Mouse (Mus musculus): ENCODE results near the gene Tnni3.

DNA sequence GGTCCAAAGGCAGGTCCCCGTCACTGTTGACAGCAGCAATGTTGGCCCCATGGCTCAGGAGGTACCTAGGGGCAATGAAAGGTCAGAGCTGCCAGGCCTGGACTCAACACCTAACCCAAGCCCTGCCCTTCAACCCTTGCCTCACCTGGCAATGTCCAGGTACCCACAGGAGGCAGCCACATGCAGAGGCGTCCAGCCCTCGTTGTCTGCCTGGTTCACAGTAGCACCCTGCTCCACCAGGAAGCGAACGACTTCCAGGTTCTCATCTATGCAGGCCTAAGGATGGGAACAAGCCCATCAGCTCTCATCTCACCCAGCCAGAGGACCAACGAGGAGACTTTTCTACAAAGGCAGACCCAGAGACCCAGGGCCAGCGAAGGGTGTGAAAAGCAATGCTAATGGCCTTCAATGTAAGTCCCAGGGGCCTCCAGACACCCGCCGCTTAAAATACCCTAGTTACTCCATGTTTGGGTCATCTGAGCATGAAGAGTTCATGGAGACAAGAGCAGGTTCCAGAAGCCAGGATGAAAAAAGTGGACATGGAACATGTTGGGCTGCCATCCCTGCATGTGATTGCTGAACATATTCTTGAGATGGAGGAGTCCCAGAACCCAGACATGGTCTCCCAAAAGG is 26.6 kb downstream of the Tnni3 start:
- TF ChIP-seq CTCF (IDR thresholded peaks at IDR 0.05; ENCODE audit: borderline replicate concordance, insufficient read depth, low read length) (no peak), POLR2A (IDR thresholded peaks at IDR 0.05; ENCODE audit: low read depth, low read length) (no peak)
